Mouse (Mus musculus): ENCODE data around the gene Rragc. TPM values are rescaled to one million over a fixed set of nuclear protein-coding genes. Genes with fewer than 3 reads are reported as not detected.
"Not testable (repeated sequence)": the region's sequence is repeated elsewhere in the genome, so short reads cannot be mapped to it uniquely, and the experiment has no call there.

Gene Rragc
- total RNA-seq (2021) = 10 to 100 TPM; 80.5 to 87.4 TPM
- long read RNA-seq, experiment 1, transcript Rragc-201 (7 exons, 2,593 nt) = major isoform, 268 of 321 reads
- long read RNA-seq, experiment 1, partial matches to known transcripts = 5 of 321 reads
- long read RNA-seq, experiment 1, other reads (novel, unspliced or antisense) = 45 of 321 reads
- long read RNA-seq, experiment 2, transcript Rragc-201 (7 exons, 2,593 nt) = major isoform, 58 of 61 reads
- long read RNA-seq, experiment 2, partial matches to known transcripts = 1 of 61 reads
- long read RNA-seq, experiment 2, other reads (novel, unspliced or antisense) = 1 of 61 reads

DNA sequence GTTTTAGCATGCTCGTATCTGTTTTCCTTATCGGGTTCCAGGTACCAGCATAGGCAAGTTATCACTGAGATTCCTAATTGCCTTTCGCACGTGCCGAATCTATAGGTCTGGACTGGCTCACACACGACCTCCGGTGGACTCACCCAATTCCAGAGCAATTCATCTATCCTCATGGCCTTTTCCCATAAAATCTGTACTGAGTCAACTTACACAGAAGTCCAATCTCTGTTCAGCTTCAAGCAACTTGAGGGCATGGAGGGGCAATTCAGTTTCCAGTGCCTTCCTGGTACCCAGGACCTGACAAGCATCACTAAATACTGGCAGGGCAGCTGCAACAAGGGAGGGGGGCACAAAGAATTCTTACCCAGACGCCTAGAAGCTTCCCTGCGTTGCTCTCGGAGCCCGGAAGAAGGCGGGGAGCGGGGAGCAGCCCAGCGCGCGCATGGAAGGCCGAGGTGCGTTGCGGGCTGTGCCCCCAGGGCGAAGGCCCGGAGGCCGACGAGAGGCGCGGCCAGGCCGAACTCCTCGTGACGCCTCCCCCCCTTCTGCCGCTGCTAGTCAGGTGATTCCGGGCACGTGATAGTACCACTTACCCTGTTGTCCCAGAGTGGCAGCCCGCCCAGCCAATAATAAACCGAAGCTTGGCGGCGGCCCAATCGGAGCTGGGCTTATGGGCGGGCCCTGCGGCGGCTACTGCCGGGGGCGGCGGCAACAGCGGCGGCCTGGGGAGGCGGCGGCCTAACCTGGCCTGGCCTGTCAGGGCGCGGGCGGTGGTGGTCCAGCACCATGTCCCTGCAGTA is at the start of gene Rragc:
Gene Rragc, plus strand, starts transcription at position 699 of the 800 bp plus-strand sequence.
- peak; percentile 100 for DNase-seq

DNA sequence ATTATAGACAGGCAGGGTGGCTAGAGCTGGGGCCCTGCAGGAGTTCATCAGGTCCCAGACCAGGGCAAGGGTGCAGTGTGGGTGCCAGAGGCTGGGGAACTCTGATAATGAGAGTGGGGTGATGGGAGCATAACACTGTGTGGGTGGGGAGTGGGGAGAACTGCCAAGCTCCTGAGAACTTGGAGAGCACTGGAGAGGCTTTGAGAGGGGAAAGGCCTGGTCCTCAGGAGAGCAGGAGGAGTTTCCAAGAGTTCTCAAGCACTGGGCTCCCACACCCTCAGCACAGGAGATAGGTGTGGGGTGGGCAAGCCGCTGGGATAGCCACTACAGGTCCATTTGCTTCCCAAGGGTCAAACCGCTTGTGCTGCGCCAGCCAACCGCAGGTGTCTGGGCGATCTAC is 23.5 kb upstream of the Rragc start:
- DNase-seq = no peak

DNA sequence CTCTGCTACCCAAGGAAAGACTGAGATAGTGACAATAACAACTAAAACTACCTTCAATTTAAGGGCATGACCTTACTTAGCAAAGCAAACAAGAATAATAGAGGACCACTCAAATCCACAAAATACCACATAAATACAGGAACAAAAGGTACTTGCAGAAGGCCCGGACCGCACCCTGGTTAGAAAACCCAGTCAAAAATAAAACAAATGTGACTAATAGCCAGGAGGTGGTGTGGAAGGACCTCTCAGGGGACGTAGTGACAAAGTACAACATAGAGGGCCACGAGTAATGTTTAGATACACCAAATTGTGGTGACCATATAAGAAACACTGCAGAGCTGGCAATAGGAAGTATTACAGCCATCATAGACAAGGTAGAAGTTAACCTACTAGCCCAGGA is 23.0 kb upstream of the Rragc start:
- no peak for DNase-seq

DNA sequence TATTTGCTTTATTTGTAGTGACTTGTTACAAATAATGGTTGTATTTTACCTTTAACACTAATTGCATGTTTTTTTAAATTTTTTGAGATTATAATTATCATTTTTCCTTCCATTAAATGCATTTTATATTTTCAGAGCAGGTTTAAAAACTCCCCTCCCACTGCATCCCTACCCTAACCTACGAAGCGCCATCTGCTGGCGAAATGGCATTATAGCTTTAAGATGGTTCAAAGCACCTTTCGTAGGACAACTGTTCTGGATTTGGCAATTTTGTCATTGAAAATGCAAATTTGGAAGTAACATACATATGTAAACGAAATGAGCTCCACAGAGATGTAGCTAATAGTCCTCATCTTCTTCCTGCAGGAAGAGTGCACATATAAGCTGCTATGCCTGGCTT is 18.6 kb upstream of the Rragc start:
- peak; percentile 60 to 61 for DNase-seq

- no peak for DNase-seq
Measured at GRCm38 (mm10) chr4:123903432-123903831, 13.8 kb upstream of the Rragc start.

DNA sequence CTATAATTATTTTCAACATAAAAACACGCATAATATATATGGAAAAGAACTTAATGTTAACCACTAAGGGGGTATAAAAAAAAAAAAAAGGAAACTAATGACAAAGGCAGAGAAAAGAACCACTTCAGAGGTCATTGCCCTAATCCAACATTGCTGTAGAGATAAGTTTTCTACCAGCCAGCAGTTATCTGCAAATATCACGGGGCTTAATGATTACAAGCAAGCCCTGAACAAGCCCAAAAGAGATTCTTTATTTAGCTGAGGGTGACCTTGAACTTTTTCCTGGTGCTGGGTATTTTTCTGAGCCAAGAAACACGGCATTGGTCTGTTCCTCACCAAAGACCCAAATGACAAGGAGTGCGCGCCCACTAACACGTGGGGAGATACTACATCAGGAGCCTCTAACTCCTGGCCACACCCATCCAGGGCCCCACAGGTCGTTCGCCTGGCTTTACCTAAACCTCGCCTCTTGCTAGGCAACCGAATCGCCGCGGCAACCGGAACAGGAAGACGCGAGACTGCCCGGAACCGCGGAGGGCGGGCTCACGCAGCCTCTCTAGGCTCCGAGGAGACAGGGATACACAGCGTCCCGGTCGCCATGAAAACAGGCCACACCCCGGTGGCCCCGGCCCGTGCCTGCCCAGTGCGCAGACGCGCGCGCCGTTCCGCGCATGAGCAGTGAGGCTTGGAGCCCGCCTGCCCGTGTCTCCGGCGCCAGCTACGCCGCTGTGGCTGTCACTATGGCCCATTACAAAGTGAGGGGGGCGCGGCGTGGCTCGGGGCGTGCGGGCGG is 12.7 kb upstream of the Rragc start, which contains the start of gene Mycbp:
Gene Mycbp, plus strand, starts transcription at position 500 of the 793 bp plus-strand sequence.
- DNase-seq = peak; percentile 100

- no peak for DNase-seq
Measured at GRCm38 (mm10) chr4:123905126-123905668, 12.0 kb upstream of the Rragc start.

GRCm38 (mm10) chr4:123911503-123911902 is 5.7 kb upstream of the Rragc start:
- no peak for DNase-seq

GRCm38 (mm10) chr4:123912431-123912830 is 4.8 kb upstream of the Rragc start:
- DNase-seq = peak; percentile 35 to 41

- DNase-seq = peak; percentile 54 to 63
Measured at GRCm38 (mm10) chr4:123917548-123918140, 398 bp downstream of the Rragc start, which contains the start of gene 4930535I16Rik. Gene 4930535I16Rik (minus strand): TSS chr4:123918022.

- DNase-seq = no peak
Measured at GRCm38 (mm10) chr4:123918851-123919250, 1.6 kb downstream of the Rragc start.

DNA sequence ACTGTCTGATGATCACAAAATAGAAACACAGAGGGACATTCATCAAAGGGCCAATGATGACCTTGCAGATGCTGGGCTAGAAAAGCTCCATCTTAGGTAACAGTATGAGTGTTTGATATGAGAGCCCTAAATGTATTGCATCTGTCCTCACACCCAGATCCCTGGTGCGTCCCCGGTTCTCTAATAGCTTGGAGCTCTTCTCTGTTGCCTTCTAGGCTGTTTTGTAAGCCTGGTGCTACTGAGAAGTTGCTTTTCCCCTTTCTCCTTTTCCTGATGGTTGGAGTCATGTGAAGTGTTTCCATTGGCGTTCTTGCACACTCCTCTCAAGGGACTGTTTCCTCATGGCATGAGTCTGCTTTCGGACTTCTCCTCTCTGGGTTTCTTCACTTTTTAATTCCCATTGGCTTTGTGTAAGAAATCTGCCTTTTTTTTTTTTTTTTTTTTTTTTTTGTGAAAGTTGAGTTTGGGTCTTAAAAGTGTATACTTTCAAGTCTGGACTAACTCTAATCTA is 3.9 kb downstream of the Rragc start:
- no peak for DNase-seq

DNA sequence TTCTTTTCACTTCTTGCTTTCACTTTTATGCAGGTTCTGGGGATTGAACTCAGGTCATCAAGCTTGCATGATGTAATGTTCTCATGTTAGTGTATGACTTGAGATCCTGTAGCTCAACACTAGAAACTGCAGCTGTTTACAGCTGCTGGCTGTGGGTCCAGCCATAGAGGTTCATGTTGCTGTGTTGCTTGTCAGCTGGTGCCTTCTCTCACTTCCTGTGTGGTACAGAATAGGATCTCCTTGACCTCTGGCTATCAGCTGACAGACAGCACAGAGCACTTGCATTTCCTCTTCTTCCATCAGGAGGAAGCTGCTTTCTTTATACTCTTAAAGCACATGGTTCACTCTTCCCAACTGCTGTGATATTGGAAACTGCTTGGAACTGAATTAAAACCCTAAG is 10.7 kb downstream of the Rragc start:
- DNase-seq = no peak

DNA sequence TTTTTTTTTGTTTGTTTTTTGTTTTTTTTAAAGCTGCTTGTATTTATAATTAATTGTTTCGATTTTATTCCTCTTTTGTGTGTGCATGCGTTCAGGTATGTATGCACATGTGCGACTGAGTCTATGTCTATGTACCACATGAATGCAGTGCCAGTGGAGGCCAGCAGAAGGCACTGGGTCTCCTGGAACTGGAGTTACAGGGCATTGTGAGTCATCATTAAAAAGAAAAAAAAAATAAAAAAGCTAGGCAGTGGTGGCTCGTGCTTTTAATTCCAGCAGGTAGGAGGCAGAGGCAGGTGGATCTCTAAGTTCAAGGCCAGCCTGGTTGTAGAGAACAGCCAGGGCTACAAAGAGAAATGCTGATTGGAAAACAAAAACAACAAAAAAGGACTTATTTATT is 12.7 kb downstream of the Rragc start:
- no peak for DNase-seq

- no peak for DNase-seq
Measured at GRCm38 (mm10) chr4:123934306-123934705, 17.1 kb downstream of the Rragc start.

- DNase-seq = no peak
Measured at GRCm38 (mm10) chr4:123936059-123936458, 18.8 kb downstream of the Rragc start.

GRCm38 (mm10) chr4:123939838-123940237 is 22.6 kb downstream of the Rragc start:
- DNase-seq = peak; percentile 74 to 79

GRCm38 (mm10) chr4:123940878-123941277 is 23.6 kb downstream of the Rragc start:
- not testable (repeated sequence) for DNase-seq

- no peak for DNase-seq
Measured at GRCm38 (mm10) chr4:123946701-123947100, 29.5 kb downstream of the Rragc start.

DNA sequence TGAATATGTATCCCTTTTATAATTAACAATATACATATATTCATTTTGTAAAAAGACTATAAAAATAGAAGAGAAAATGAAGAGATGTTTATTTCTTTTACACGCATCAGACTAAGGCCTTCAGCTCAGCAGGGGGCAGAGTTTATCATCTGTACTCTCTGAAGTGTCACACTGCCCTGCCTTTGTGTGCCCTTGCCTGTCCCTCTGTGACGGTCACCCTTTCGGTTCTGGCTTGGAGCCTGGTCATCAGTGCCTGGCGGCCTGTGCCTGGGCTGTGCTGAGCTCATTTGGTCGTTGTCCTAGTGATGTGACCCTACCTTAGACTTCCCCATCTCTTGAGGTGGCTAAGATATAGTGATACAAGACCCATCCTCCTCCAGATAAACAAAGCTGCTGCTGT is 29.9 kb downstream of the Rragc start:
- DNase-seq = peak; percentile 64

DNA sequence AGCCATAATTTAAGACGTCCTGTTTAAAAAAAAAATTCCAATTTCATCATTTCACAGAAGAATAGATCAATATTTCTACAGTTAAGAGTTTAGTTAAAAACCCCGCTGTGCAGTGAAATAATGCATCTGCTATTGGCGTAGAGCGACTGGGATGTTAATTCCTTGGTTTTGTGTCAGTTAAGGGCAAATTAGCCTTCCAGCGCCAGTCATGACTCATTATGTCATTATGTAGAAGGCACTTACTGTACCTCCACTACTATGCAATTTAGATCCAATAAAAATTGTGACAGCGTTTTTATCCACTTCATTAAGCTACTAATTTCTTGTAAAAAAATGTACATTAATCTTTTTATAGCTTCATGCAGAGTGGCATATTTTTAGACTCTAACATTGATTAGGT is 31.7 kb downstream of the Rragc start:
- DNase-seq = no peak

DNA sequence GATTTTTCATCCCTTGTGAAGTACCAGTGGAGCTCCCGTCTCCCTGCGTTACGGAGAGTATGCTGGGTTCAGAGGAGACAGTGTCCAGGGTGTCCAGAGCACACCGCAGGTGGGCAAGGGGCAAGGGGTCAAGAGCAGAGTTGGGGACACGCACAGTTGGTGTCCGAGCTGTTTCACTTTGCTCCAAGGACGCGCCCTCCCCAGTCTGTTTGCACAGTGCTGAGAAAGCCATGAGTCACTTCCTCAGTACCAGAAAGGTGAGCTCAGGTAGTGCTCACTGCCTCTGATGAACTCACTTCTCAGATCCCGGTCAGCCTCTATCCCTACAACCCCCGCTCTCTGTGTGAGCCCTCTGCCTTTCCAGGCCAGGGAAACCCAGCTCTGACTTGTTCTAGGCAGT is 32.4 kb downstream of the Rragc start:
- DNase-seq = no peak
